Mouse (Mus musculus) heart, embryonic 11.5 days (tissue): ENCODE data around the gene Psma3. TPM values are rescaled to one million over a fixed set of nuclear protein-coding genes. Genes with fewer than 3 reads are reported as not detected.

ENCODE experiments used
- ATAC-seq: fragments of 200-750 bp; cut with Nextera tagmentation; replicated peaks from 2 replicates; pipeline ENCODE4 v1.8.0; 2017; ENCODE audit warnings: moderate library complexity; ENCODE audit not compliant: insufficient number of reproducible peaks, low FRiP score, low TSS enrichment
- H3K27ac ChIP-seq: fragments of 300-500 bp; sonication (generic); 2 replicates; pipeline ENCODE4 v1.5.1; 2014; ENCODE audit warnings: mild to moderate bottlenecking, low read depth, low read length
- H3K27me3 ChIP-seq: fragments of 300-500 bp; sonication (generic); 2 replicates; pipeline ENCODE4 v1.6.1; 2014; ENCODE audit warnings: mild to moderate bottlenecking, low read length, mixed read lengths; ENCODE audit not compliant: control insufficient read depth, insufficient read depth
- H3K36me3 ChIP-seq: fragments of 300-500 bp; sonication (generic); 2 replicates; pipeline ENCODE4 v1.6.1; 2014; ENCODE audit warnings: mild to moderate bottlenecking, low read length, moderate library complexity, mixed read lengths; ENCODE audit not compliant: control insufficient read depth, insufficient read depth
- H3K4me1 ChIP-seq: fragments of 300-500 bp; sonication (generic); 2 replicates; pipeline ENCODE4 v1.6.1; 2014; ENCODE audit warnings: low read length; ENCODE audit not compliant: control insufficient read depth, insufficient read depth
- H3K4me2 ChIP-seq: fragments of 300-500 bp; sonication (generic); 2 replicates; pipeline ENCODE4 v1.6.1; 2014; ENCODE audit warnings: mild to moderate bottlenecking, moderate library complexity
- H3K4me3 ChIP-seq: fragments of 300-500 bp; sonication (generic); 2 replicates; pipeline ENCODE4 v1.5.1; 2014; ENCODE audit warnings: low read depth, low read length
- H3K9ac ChIP-seq: fragments of 300-500 bp; sonication (generic); 2 replicates; pipeline ENCODE4 v1.6.1; 2014; ENCODE audit warnings: mild to moderate bottlenecking, low read depth, low read length, moderate library complexity
- H3K9me3 ChIP-seq: fragments of 300-500 bp; sonication (generic); replicated peaks from 2 replicates; pipeline ENCODE4 v1.6.1; 2016; ENCODE audit warnings: low read length; ENCODE audit not compliant: control insufficient read depth
- WGBS: fragments of 180-500 bp; shearing (Covaris S2); extraction: QIAGEN DNeasy Blood & Tissue Kit; methylation state at CpG from one replicate; pipeline ENCODE4 v1.1.7; 2014; ENCODE audit not compliant: insufficient replicate concordance; 5-methylcytosine and 5-hydroxymethylcytosine counted together
- polyA plus RNA-seq: library from polyadenylated mRNA; unstranded; fragments of >200 nt; fragmentation: Nextera tagmentation; extraction: Ambion mirVana; gene quantifications from 2 replicates; pipeline ENCODE4 v1.2.1, GENCODE M21; 2014

Gene Psma3
- polyA plus RNA-seq, 1 experiment from 2014 or later, result 474 TPM

DNA sequence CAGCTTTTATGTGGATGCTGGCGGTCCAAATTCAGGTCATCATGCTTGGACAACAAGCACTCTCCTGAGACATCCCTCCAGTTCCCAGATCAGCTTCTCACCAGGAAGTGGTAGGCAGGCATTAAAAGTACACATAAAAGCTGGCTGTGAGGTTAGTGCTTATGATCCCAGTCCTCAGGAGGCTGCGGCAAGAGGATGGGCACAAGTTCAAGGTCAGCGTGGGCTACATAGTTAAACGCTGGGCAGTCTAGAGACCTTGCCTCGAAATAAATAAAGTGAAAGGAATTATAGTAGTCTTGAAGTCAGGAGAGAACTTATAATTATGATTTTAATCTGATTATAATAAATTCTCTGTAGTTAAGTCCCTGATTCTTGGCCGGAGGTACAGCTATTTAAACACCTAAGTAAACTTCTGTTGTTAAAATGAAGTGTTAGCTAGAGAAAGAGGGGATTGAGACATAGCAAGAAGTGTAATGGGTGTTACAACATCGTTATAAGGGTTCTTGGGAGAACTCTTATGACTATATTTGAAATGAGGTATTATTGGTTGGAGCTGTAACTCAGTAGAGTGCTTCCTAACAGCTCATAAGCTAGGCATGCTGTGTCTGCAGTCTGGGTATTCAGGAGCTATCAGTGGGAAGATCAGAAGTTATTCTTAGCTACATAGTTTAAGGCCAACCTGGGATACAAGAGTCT is 10.6 kb downstream of the Psma3 start:
- no peaks in the 10 kb centered on the region for H3K27me3 ChIP-seq
- 94% methylated on average over 7 of the region's 7 CpGs for WGBS
- H3K9me3 ChIP-seq, result no peaks in the 10 kb centered on the region
- no peak overlapping the region for H3K4me3 ChIP-seq
- H3K9ac ChIP-seq, result no peak overlapping the region
- peaks cover 25% of the 10 kb centered on the region for H3K36me3 ChIP-seq
- ATAC-seq, result no peak
- no peak overlapping the region for H3K4me2 ChIP-seq
- H3K27ac ChIP-seq, result no peak overlapping the region
- H3K4me1 ChIP-seq, result no peaks in the 10 kb centered on the region

DNA sequence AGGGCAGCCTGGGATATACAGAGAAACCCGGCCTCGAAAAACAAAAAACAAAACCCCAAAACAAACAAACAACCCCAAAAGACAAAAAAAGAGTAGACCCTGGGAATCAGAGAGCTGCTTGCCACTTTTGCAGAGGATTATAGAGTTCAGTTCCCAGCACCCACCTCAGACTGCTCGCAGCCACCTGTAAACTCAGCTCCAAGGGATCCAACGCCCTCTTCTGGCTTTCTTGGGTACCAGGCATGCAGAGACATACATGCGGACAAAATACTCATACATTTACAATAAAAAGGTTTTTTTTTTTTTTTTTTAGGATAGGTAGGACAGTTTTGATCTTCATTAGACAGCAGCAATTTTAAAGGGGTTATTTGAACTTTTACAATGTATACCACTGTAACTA is 22.8 kb downstream of the Psma3 start:
- Histone ChIP-seq H3K4me3 (no peak overlapping the region), H3K4me2 (no peak overlapping the region), H3K9me3 (no peaks in the 10 kb centered on the region), H3K27me3 (no peaks in the 10 kb centered on the region), H3K27ac (no peak overlapping the region), H3K9ac (no peak overlapping the region), H3K36me3 (peaks cover 13% of the 10 kb centered on the region), H3K4me1 (no peaks in the 10 kb centered on the region; the same call in 1 of the 2 replicates)
- 89% methylated on average over 5 of the region's 5 CpGs for WGBS
- no peak for ATAC-seq

DNA sequence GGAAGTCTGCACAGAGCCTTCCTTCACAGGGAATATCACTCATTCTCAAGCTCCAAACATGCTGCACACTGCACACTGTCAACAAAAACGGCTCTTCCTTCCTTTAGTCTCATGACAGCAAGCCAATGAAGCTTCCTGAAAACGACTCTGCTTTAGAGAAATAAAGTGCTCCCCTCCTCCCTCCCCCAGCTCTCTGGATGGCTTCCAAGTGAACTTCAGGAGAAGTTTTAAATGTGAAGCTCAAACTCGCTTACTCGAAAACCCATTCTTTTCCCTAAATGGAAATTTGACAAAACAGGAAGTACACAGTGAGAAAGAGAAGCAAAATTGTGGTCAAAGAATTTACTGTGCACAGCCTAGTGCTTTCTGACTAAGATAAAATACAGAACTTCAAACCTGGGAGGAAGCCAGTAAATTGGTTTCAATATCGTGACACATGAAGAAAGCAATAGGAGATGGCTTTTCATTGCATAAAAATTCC is 25.0 kb downstream of the Psma3 start:
- Histone ChIP-seq H3K9ac (no peak overlapping the region), H3K27ac (no peak overlapping the region), H3K4me3 (no peak overlapping the region), H3K27me3 (no peaks in the 10 kb centered on the region), H3K9me3 (no peaks in the 10 kb centered on the region), H3K4me1 (no peaks in the 10 kb centered on the region; the same call in 1 of the 2 replicates), H3K36me3 (peaks cover 10% of the 10 kb centered on the region), H3K4me2 (no peak overlapping the region)
- no peak for ATAC-seq
- WGBS, result 45% methylated on average over 5 of the region's 5 CpGs

DNA sequence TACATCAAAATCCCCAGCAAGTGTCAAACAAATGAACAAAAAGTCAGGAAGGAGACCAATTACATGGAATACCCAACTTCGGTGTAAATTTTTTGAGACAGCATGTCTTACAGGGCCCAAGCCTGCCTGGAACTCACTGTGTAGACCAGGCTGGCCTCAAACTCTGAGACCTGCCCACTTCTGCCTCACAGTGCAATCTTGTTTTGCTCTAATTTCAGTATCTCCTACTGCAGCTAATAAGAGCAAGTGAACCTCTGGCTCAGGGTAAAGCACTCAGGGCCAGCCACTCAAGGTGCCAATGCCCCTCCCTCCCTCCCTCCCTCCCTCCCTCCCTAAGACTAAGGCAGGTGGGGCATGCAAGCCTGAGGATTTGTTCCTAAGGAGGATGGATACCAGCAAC is 25.9 kb downstream of the Psma3 start:
- Histone ChIP-seq H3K9ac (no peak overlapping the region), H3K4me2 (no peak overlapping the region), H3K4me1 (no peaks in the 10 kb centered on the region; the same call in 1 of the 2 replicates), H3K27me3 (no peaks in the 10 kb centered on the region), H3K9me3 (no peaks in the 10 kb centered on the region), H3K4me3 (no peak overlapping the region), H3K36me3 (peaks cover 8% of the 10 kb centered on the region), H3K27ac (no peak overlapping the region)
- no peak for ATAC-seq
- WGBS, result 88% methylated on average over 1 of the region's 1 CpGs

DNA sequence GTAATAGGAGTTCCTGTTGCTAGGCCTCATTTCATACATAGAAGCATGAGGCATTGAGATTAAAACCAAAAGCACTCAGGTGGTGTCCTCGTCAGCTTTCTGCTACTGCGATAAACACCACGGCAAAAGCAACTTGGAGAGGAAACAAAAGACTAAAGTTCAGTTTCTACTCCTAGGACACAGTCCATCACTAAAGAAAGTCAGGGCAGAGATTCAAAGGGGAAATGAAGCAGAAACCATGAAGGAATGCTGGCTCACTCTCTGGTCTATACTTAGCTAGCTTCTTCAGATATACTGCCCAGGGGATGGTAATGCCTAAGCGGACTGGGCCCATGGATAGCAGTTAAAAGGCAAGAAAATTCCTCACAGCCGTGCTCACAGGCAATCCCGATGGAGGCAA is 27.0 kb downstream of the Psma3 start:
- Histone ChIP-seq H3K36me3 (peaks cover 6% of the 10 kb centered on the region), H3K27ac (no peak overlapping the region), H3K4me3 (no peak overlapping the region), H3K9me3 (no peaks in the 10 kb centered on the region), H3K27me3 (no peaks in the 10 kb centered on the region), H3K9ac (no peak overlapping the region), H3K4me2 (no peak overlapping the region), H3K4me1 (peaks cover 4% of the 10 kb centered on the region; the same call in 1 of the 2 replicates)
- 83% methylated on average over 6 of the region's 6 CpGs for WGBS
- ATAC-seq, result no peak

DNA sequence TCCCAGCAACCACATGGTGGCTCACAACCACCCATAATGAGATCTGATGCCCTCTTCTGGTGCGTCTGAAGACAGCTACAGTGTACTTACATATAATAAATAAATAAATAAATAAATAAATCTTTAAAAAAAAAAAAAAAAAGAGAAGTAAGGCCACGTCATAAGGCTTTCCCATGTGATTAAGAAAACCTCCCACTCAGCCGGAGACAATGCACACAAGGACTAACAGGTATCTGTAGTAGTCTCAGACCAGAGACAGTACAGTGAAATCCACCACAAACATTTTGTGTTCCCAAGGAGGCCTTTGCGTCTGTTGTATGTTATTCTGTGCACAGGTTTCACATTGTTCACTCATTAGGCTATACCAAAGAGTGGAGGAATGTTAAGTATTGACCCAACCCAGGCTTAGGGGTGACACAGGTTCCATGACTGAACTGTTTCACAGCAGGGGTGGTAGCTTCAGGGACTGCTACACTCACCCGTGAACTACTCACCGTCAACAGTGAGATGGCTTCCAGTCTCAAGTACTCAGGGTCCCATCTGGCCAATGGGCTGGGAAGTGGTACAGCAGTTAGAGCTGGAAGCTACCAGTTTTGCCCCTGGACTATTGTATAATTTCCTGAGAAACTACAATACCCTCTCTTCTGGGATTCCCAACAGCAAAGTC is 29.5 kb downstream of the Psma3 start:
- peaks cover 4% of the 10 kb centered on the region; the same call in 1 of the 2 replicates for H3K4me1 ChIP-seq
- H3K27ac ChIP-seq, result no peak overlapping the region
- H3K9me3 ChIP-seq, result no peaks in the 10 kb centered on the region
- 95% methylated on average over 5 of the region's 6 CpGs for WGBS
- no peak overlapping the region for H3K9ac ChIP-seq
- no peaks in the 10 kb centered on the region for H3K27me3 ChIP-seq
- no peak for ATAC-seq
- H3K36me3 ChIP-seq, result peaks cover 15% of the 10 kb centered on the region
- H3K4me2 ChIP-seq, result no peak overlapping the region
- H3K4me3 ChIP-seq, result no peak overlapping the region

DNA sequence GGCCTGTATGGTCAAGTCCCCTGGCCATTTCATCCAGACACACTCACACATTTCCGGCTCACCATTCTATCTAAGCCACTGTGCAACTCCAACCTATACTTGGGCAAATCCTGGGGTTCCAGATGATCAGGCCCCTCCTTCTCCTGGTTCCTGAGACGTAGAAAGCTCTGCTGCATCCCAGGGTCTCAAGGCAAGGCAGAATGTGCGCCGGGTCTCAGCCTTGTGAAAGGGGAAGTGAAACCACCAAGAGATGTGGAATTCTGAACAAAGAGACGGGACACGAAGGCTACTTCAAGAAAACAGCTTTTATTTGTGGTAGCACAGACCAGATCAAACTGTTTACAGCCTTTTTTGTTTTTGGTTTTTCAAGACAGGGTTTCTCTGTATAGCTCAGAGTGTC is 31.7 kb downstream of the Psma3 start:
- Histone ChIP-seq H3K4me2 (no peak overlapping the region), H3K4me3 (no peak overlapping the region), H3K27ac (no peak overlapping the region), H3K4me1 (peaks cover 9% of the 10 kb centered on the region; the same call in 1 of the 2 replicates), H3K9me3 (no peaks in the 10 kb centered on the region), H3K27me3 (no peaks in the 10 kb centered on the region), H3K36me3 (peaks cover 21% of the 10 kb centered on the region), H3K9ac (no peak overlapping the region)
- 89% methylated on average over 6 of the region's 6 CpGs for WGBS
- no peak for ATAC-seq

DNA sequence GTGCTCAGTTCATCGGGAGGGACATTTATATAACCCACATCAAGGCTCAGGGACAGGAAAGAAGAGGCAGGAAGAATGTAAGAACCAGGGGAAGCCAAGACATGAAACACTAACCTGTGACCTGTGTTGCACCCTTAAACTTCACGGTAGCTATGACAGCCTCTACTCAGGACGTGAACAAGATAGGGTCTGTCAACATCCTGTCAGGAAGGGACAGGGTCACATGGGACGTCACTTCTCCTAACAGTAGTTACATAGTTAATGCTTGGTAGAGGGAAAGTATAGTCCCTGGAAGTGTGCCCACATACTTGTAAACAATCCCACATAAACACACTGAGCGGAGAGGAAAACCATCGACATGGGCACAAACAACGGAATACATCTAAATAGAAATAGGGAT is 32.5 kb downstream of the Psma3 start:
- Histone ChIP-seq H3K4me2 (no peak overlapping the region), H3K27me3 (no peaks in the 10 kb centered on the region), H3K9me3 (no peaks in the 10 kb centered on the region), H3K9ac (no peak overlapping the region), H3K4me1 (peaks cover 11% of the 10 kb centered on the region; the same call in 1 of the 2 replicates), H3K4me3 (no peak overlapping the region), H3K36me3 (peaks cover 21% of the 10 kb centered on the region), H3K27ac (no peak overlapping the region)
- 65% methylated on average over 7 of the region's 7 CpGs for WGBS
- ATAC-seq, result no peak
